20 mouse cellular contexts compared by ENCODE assay signal in genomic region chr11:6420283-6420703, GRCm38 (mm10). TPM values are rescaled to one million over a fixed set of nuclear protein-coding genes. Genes with fewer than 3 reads are reported as not detected.
A peak's percentile ranks its signal among the peaks of the same experiment; 100 is the strongest.
DNase-seq lines count a peak whose midpoint lies in the region; ATAC-seq and TF ChIP-seq lines count a peak whose summit lies in the region.
"Had no signal": no experiment of that assay in that cellular context is flagged by ENCODE, and none has a peak within 500 bp of the region (broad histone marks: within the 10 kb centered on the region; RNA-seq: fewer than 3 reads in every experiment).

No protein-coding gene starts in this region.

- DNase-seq in forebrain, embryonic 10.5 days (ENCODE audit: extremely low spot score, low spot score): no peak
- DNase-seq in CH12.LX (ENCODE audit: extremely low read depth): peak; percentile 52
- DNase-seq in liver, postnatal 0 days: no peak
- no peak for DNase-seq in layer of hippocampus, adult 2 months (ENCODE audit: low spot score in 2 of 2)
- no peak for DNase-seq in cerebellum, adult 11 months
- DNase-seq: adrenal gland, postnatal 36 days; B cell, adult 2 months; cerebellum, adult 18-20 months; cerebellum, postnatal 36 days; kidney, adult 9 months; kidney, postnatal 4 days; lung, postnatal 10 days had no signal

- in situ Hi-C loops in CH12.LX (cut with MboI; ENCODE audit: low pct_ligation_motif_present, low pct_unique_long_range_greater_than_20kb, low sequenced_read_pairs): no loop called here

- peaks cover 34% of the 10 kb centered on the region for H3K79me2 ChIP-seq in CH12.LX (replicated peaks; ENCODE audit: control insufficient read depth, extremely low read depth, insufficient read depth, poor library complexity, severe bottlenecking)

- H3K4me2 ChIP-seq in forebrain, embryonic 12.5 days: no peak overlapping the region
- no peak overlapping the region for H3K4me2 ChIP-seq in CH12.LX (ENCODE audit: insufficient read depth, low read depth, poor library complexity, severe bottlenecking)
- no peak overlapping the region for H3K4me2 ChIP-seq in liver, postnatal 0 days (ENCODE audit: low read depth, low read length)
- H3K4me2 ChIP-seq: embryonic facial prominence, embryonic 12.5 days; heart, embryonic 13.5 days; hindbrain, embryonic 15.5 days; intestine, embryonic 15.5 days; midbrain, embryonic 12.5 days; neural tube, embryonic 12.5 days had no signal

- dilution Hi-C loops in CH12.LX (cut with MboI; ENCODE audit: extremely low pct_ligation_motif_present, extremely low pct_unique_long_range_greater_than_20kb, low sequenced_read_pairs): no loop called here

- no peak for TF ChIP-seq POLR2A in CH12.LX (IDR thresholded peaks at IDR 0.05; ENCODE audit: low read depth, low read length)
- 0 out of 2 replicates have a peak, but pooled peaks have one; percentile 30 for TF ChIP-seq POLR2A in embryonic fibroblast, embryonic 13.5 days (IDR thresholded peaks at IDR 0.05; ENCODE audit: low read depth, low read length)

- no peak for TF ChIP-seq CTCF in CH12.LX (conservative IDR thresholded peaks at IDR 0.05 in 1 of 2, IDR thresholded peaks at IDR 0.05 in 1 of 2; ENCODE audit: low read depth in 2 of 2, low read length in 2 of 2)
- TF ChIP-seq CTCF in embryonic fibroblast, embryonic 13.5 days (IDR thresholded peaks at IDR 0.05; ENCODE audit: borderline replicate concordance, insufficient read depth, low read length): no peak
- TF ChIP-seq CTCF in liver, postnatal 0 days (IDR thresholded peaks at IDR 0.05; ENCODE audit: low read depth): no peak
- TF ChIP-seq CTCF in layer of hippocampus, adult 2 months (conservative IDR thresholded peaks at IDR 0.05): no peak

- no peak overlapping the region for H3K4me3 ChIP-seq in forebrain, embryonic 12.5 days (replicated peaks)
- H3K4me3 ChIP-seq in forebrain, embryonic 10.5 days: no peak overlapping the region
- no peak overlapping the region for H3K4me3 ChIP-seq in CH12.LX (replicated peaks in 1 of 3; ENCODE audit: low read depth in 2 of 3, low read length in 2 of 3, poor library complexity in 1 of 3)
- H3K4me3 ChIP-seq in embryonic fibroblast, embryonic 13.5 days (ENCODE audit: insufficient read depth, low read length): no peak overlapping the region
- no peak overlapping the region for H3K4me3 ChIP-seq in liver, postnatal 0 days (ENCODE audit: low read depth, low read length)
- H3K4me3 ChIP-seq in layer of hippocampus, adult 2 months: no peak overlapping the region
- H3K4me3 ChIP-seq: embryonic facial prominence, embryonic 12.5 days; heart, embryonic 13.5 days; hindbrain, embryonic 15.5 days; intestine, embryonic 15.5 days; midbrain, embryonic 12.5 days; neural tube, embryonic 12.5 days had no signal

- no peak for ATAC-seq in forebrain, embryonic 12.5 days (ENCODE audit: low FRiP score)
- ATAC-seq in liver, postnatal 0 days: no peak
- ATAC-seq: intestine, embryonic 15.5 days had no signal

- TF ChIP-seq EP300 in CH12.LX (IDR thresholded peaks at IDR 0.05; ENCODE audit: low read length): 0 out of 2 replicates have a peak, but pooled peaks have one; percentile 34
- no peak for TF ChIP-seq EP300 in liver, postnatal 0 days (IDR thresholded peaks at IDR 0.05; ENCODE audit: low read depth)

- H3K36me3 ChIP-seq in forebrain, embryonic 12.5 days (replicated peaks): peaks cover 65% of the 10 kb centered on the region
- H3K36me3 ChIP-seq in forebrain, embryonic 10.5 days (replicated peaks): peaks cover 83% of the 10 kb centered on the region
- H3K36me3 ChIP-seq in CH12.LX (replicated peaks in 1 of 2; ENCODE audit: control insufficient read depth in 1 of 2, insufficient read depth in 1 of 2, low read length in 1 of 2): peaks cover 37 to 52% of the 10 kb centered on the region in 2 experiments
- peaks cover 56% of the 10 kb centered on the region for H3K36me3 ChIP-seq in liver, postnatal 0 days (replicated peaks; ENCODE audit: insufficient read depth, low read length)

- no peak overlapping the region for H3K9ac ChIP-seq in forebrain, embryonic 12.5 days
- no peak overlapping the region for H3K9ac ChIP-seq in CH12.LX (ENCODE audit: insufficient read depth, low read depth)
- no peak overlapping the region for H3K9ac ChIP-seq in liver, postnatal 0 days (replicated peaks)
- H3K9ac ChIP-seq: embryonic facial prominence, embryonic 12.5 days; heart, embryonic 13.5 days; hindbrain, embryonic 15.5 days; intestine, embryonic 15.5 days; midbrain, embryonic 12.5 days; neural tube, embryonic 12.5 days had no signal

- 0 out of 2 replicates have a peak overlapping the region, but pooled peaks have one; percentile 19 for H3K27ac ChIP-seq in forebrain, embryonic 12.5 days
- H3K27ac ChIP-seq in forebrain, embryonic 10.5 days: no peak overlapping the region
- no peak overlapping the region for H3K27ac ChIP-seq in CH12.LX (ENCODE audit: insufficient read depth, low read depth)
- H3K27ac ChIP-seq in embryonic fibroblast, embryonic 13.5 days (ENCODE audit: insufficient read depth, low read length): no peak overlapping the region
- H3K27ac ChIP-seq in liver, postnatal 0 days (ENCODE audit: low read depth): peak overlapping the region; percentile 49; the same call in 1 of the 2 replicates
- no peak overlapping the region for H3K27ac ChIP-seq in layer of hippocampus, adult 2 months
- H3K27ac ChIP-seq: embryonic facial prominence, embryonic 12.5 days; midbrain, embryonic 12.5 days; neural tube, embryonic 12.5 days had no signal

- H3K27me3 ChIP-seq in forebrain, embryonic 12.5 days: no peaks in the 10 kb centered on the region
- no peaks in the 10 kb centered on the region for H3K27me3 ChIP-seq in forebrain, embryonic 10.5 days (ENCODE audit: poor library complexity, severe bottlenecking)
- H3K27me3 ChIP-seq in CH12.LX (replicated peaks): no peaks in the 10 kb centered on the region
- H3K27me3 ChIP-seq in liver, postnatal 0 days (ENCODE audit: insufficient read depth, low read length): no peaks in the 10 kb centered on the region
- H3K27me3 ChIP-seq: embryonic facial prominence, embryonic 12.5 days; heart, embryonic 13.5 days; hindbrain, embryonic 15.5 days; intestine, embryonic 15.5 days; midbrain, embryonic 12.5 days; neural tube, embryonic 12.5 days had no signal

- H3K4me1 ChIP-seq in forebrain, embryonic 12.5 days: peaks cover 21% of the 10 kb centered on the region
- peaks cover 21% of the 10 kb centered on the region for H3K4me1 ChIP-seq in forebrain, embryonic 10.5 days
- peaks cover 0 to 25% of the 10 kb centered on the region in 2 experiments; a peak in 3 of 4 replicates for H3K4me1 ChIP-seq in CH12.LX (ENCODE audit: control insufficient read depth in 1 of 2, insufficient read depth in 2 of 2)
- no peaks in the 10 kb centered on the region for H3K4me1 ChIP-seq in embryonic fibroblast, embryonic 13.5 days (ENCODE audit: control insufficient read depth, insufficient read depth, low read length)
- peaks cover 13% of the 10 kb centered on the region for H3K4me1 ChIP-seq in liver, postnatal 0 days (ENCODE audit: insufficient read depth)

- no peak for TF ChIP-seq RAD21 in CH12.LX (IDR thresholded peaks at IDR 0.05; ENCODE audit: low read depth, low read length)

- H3K9me3 ChIP-seq in forebrain, embryonic 12.5 days: no peaks in the 10 kb centered on the region
- H3K9me3 ChIP-seq in forebrain, embryonic 10.5 days: no peaks in the 10 kb centered on the region
- no peaks in the 10 kb centered on the region for H3K9me3 ChIP-seq in CH12.LX (replicated peaks; ENCODE audit: low read length)
- H3K9me3 ChIP-seq in liver, postnatal 0 days (ENCODE audit: low read length): no peaks in the 10 kb centered on the region
- H3K9me3 ChIP-seq: embryonic facial prominence, embryonic 12.5 days; heart, embryonic 13.5 days; hindbrain, embryonic 15.5 days; intestine, embryonic 15.5 days; midbrain, embryonic 12.5 days; neural tube, embryonic 12.5 days had no signal

- WGBS in forebrain, embryonic 12.5 days: 36% methylated on average over 1 of the region's 1 CpGs
- 41% methylated on average over 1 of the region's 1 CpGs for WGBS in forebrain, embryonic 10.5 days
- WGBS in liver, postnatal 0 days (ENCODE audit: insufficient replicate concordance): 31% methylated on average over 1 of the region's 1 CpGs

RNA-seq across cellular contexts. Expression of gene Ppia, which starts 5.0 kb away (rescaled TPM):
- polyA plus RNA-seq in forebrain, embryonic 12.5 days (2016; fragmentation: Nextera tagmentation; extraction: Ambion mirVana): 4,594 and 4,665 TPM in 2 replicates
- 6,009 and 6,074 TPM in 2 replicates for polyA plus RNA-seq in forebrain, embryonic 10.5 days (2016; fragmentation: Nextera tagmentation; extraction: Ambion mirVana)
- total RNA-seq in CH12.LX (2012; rRNA removed): 8,867 and 10,240 TPM in 2 replicates
- 9,428 and 9,904 TPM in 2 replicates for total RNA-seq in CH12.LX (2014; rRNA removed)
- 5,045 and 5,764 TPM in 2 replicates for polyA plus RNA-seq in CH12.LX (2012; ENCODE audit: insufficient read length, low read depth)
- 2,412 and 2,425 TPM in 2 replicates for polyA plus RNA-seq in embryonic fibroblast, embryonic 13.5 days (2011; ENCODE audit: insufficient read length, low read depth, missing spikeins)
- polyA plus RNA-seq in liver, postnatal 0 days (2015; fragmentation: Nextera tagmentation; extraction: Ambion mirVana): 2,313 and 2,332 TPM in 2 replicates
- 1,000 to 10,000 TPM; 1,589 to 1,677 TPM for total RNA-seq in layer of hippocampus, adult 2 months (2021)

RNA-seq across cellular contexts. Expression of gene H2afv, which starts 23.9 kb away (rescaled TPM):
- 853 and 916 TPM in 2 replicates for polyA plus RNA-seq in forebrain, embryonic 12.5 days (2016; fragmentation: Nextera tagmentation; extraction: Ambion mirVana)
- polyA plus RNA-seq in forebrain, embryonic 10.5 days (2016; fragmentation: Nextera tagmentation; extraction: Ambion mirVana): 844 and 848 TPM in 2 replicates
- 51.4 and 73.2 TPM in 2 replicates for total RNA-seq in CH12.LX (2012; rRNA removed)
- total RNA-seq in CH12.LX (2014; rRNA removed): 37.8 and 46.6 TPM in 2 replicates
- polyA plus RNA-seq in CH12.LX (2012; ENCODE audit: insufficient read length, low read depth): 63.7 and 67.6 TPM in 2 replicates
- 55.9 and 74.5 TPM in 2 replicates for polyA plus RNA-seq in embryonic fibroblast, embryonic 13.5 days (2011; ENCODE audit: insufficient read length, low read depth, missing spikeins)
- 135 and 137 TPM in 2 replicates for polyA plus RNA-seq in liver, postnatal 0 days (2015; fragmentation: Nextera tagmentation; extraction: Ambion mirVana)
- total RNA-seq in layer of hippocampus, adult 2 months (2021): 10 to 100 TPM; 43.6 to 47.3 TPM

RNA-seq across cellular contexts. Expression of gene Zmiz2, which starts 31.4 kb away (rescaled TPM):
- polyA plus RNA-seq in forebrain, embryonic 12.5 days (2016; fragmentation: Nextera tagmentation; extraction: Ambion mirVana): 22.8 and 26.0 TPM in 2 replicates
- 13.6 and 15.9 TPM in 2 replicates for polyA plus RNA-seq in forebrain, embryonic 10.5 days (2016; fragmentation: Nextera tagmentation; extraction: Ambion mirVana)
- 33.1 and 46.3 TPM in 2 replicates for total RNA-seq in CH12.LX (2012; rRNA removed)
- total RNA-seq in CH12.LX (2014; rRNA removed): 8.5 and 10.6 TPM in 2 replicates
- polyA plus RNA-seq in CH12.LX (2012; ENCODE audit: insufficient read length, low read depth): 197 and 238 TPM in 2 replicates
- polyA plus RNA-seq in embryonic fibroblast, embryonic 13.5 days (2011; ENCODE audit: insufficient read length, low read depth, missing spikeins): 18.5 and 22.0 TPM in 2 replicates
- 3.4 and 3.7 TPM in 2 replicates for polyA plus RNA-seq in liver, postnatal 0 days (2015; fragmentation: Nextera tagmentation; extraction: Ambion mirVana)
- 100 to 1,000 TPM; 170 TPM for total RNA-seq in layer of hippocampus, adult 2 months (2021)

RNA-seq across cellular contexts. Expression of gene Purb, which starts 55.4 kb away (rescaled TPM):
- 15.9 and 17.9 TPM in 2 replicates for polyA plus RNA-seq in forebrain, embryonic 12.5 days (2016; fragmentation: Nextera tagmentation; extraction: Ambion mirVana)
- polyA plus RNA-seq in forebrain, embryonic 10.5 days (2016; fragmentation: Nextera tagmentation; extraction: Ambion mirVana): 16.9 and 18.7 TPM in 2 replicates
- total RNA-seq in CH12.LX (2012; rRNA removed) (19.3 and 29.7 TPM in 2 replicates), CH12.LX (2014; rRNA removed) (45.2 and 50.5 TPM in 2 replicates)
- 35.0 and 42.4 TPM in 2 replicates for polyA plus RNA-seq in CH12.LX (2012; ENCODE audit: insufficient read length, low read depth)
- 38.7 and 43.2 TPM in 2 replicates for polyA plus RNA-seq in embryonic fibroblast, embryonic 13.5 days (2011; ENCODE audit: insufficient read length, low read depth, missing spikeins)
- polyA plus RNA-seq in liver, postnatal 0 days (2015; fragmentation: Nextera tagmentation; extraction: Ambion mirVana): 5.6 and 6.1 TPM in 2 replicates
- total RNA-seq in layer of hippocampus, adult 2 months (2021): 100 to 1,000 TPM; 234 to 240 TPM

Comparison
In these comparisons a context has a peak if more than half of its experiments do, and no peak if none do; other contexts are left out.
1. H3K27ac ChIP-seq: peak in forebrain, embryonic 12.5 days (single experiment) and liver, postnatal 0 days (single experiment); none in forebrain, embryonic 10.5 days (single experiment), CH12.LX (single experiment), embryonic fibroblast, embryonic 13.5 days (single experiment) and layer of hippocampus, adult 2 months (single experiment).